Mouse (Mus musculus) small intestine, adult 2 months (tissue): ENCODE measurements around the gene Snu13.

Experiments used
- CTCF ChIP-seq: fragments of 200-500 bp; IDR thresholded peaks from 2 replicates; pipeline ENCODE4 v1.5.1; 2012; ENCODE audit warnings: low read depth, mild to moderate bottlenecking, control low read depth, inconsistent platforms, low read length, moderate library complexity, mixed read lengths; ENCODE audit not compliant: insufficient replicate concordance, insufficient read length; ENCODE audit errors: extremely low read depth
- POLR2A ChIP-seq: fragments of 200-500 bp; IDR thresholded peaks from 2 replicates; pipeline ENCODE4 v1.6.1; 2012; ENCODE audit warnings: low read depth, mild to moderate bottlenecking, control low read depth, inconsistent platforms, low read length, moderate library complexity

DNA sequence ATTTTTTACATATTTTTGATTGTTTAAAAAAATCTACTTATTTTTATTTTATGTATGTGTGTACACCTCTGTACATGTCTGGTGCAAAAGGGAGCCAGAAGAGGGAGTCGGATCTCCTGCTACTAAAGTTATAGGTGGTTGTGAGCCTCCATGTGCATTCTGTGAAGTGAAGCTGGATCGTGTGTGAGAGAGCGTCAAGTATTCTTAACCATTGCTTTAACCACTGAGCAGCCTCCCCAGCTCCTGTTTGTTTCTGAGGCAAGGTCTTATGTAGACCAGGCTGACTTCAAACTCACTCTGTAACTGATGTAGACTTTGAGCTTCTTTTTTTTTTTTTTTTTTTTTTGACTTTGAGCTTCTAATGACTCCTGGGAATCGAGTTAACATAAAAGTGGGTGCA is 29.9 kb downstream of the Snu13 start:
- no peak for TF ChIP-seq CTCF
- no peak for TF ChIP-seq POLR2A
